Mouse (Mus musculus) megakaryocyte, embryonic 14.5 days (primary cell): ENCODE data around the gene Romo1. TPM values are rescaled to one million over a fixed set of nuclear protein-coding genes. Genes with fewer than 3 reads are reported as not detected.
"Not testable (repeated sequence)": the region's sequence is repeated elsewhere in the genome, so short reads cannot be mapped to it uniquely, and the experiment has no call there.

ENCODE experiments used
- H3K27me3 ChIP-seq: replicated peaks from 2 replicates; pipeline ENCODE3; 2012; ENCODE audit warnings: inconsistent platforms
- H3K36me3 ChIP-seq: replicated peaks from 2 replicates; pipeline ENCODE3; 2012; ENCODE audit warnings: low read length, inconsistent platforms, mixed read lengths
- H3K4me1 ChIP-seq: 2 replicates; pipeline ENCODE4 v1.6.1; 2012; ENCODE audit warnings: inconsistent platforms
- H3K4me3 ChIP-seq: replicated peaks from 2 replicates; pipeline ENCODE3; 2012; ENCODE audit warnings: moderate library complexity, mild to moderate bottlenecking, inconsistent platforms
- H3K9me3 ChIP-seq: 2 replicates; pipeline ENCODE4 v1.6.1; 2012; ENCODE audit warnings: inconsistent platforms
- FLI1 ChIP-seq: IDR thresholded peaks from 2 replicates; pipeline ENCODE4 v1.6.1; 2012; ENCODE audit warnings: low read length, inconsistent platforms, mixed read lengths
- GATA1 ChIP-seq: IDR thresholded peaks from 3 replicates; pipeline ENCODE4 v1.6.1; 2012; ENCODE audit warnings: mixed read lengths, low read length, inconsistent platforms, borderline replicate concordance
- polyA plus RNA-seq: library from polyadenylated mRNA; stranded (reverse); fragments of >175 nt; gene quantifications from 2 replicates; pipeline ENCODE4 v1.2.3, GENCODE M21; 2012; ENCODE audit warnings: low replicate concordance; ENCODE audit not compliant: insufficient read depth

Romo1 gene
- polyA plus RNA-seq, 1 experiment = 453 TPM

- H3K27me3 ChIP-seq = no peaks in the 10 kb centered on the region
- H3K36me3 ChIP-seq = peaks cover 44% of the 10 kb centered on the region
- H3K9me3 ChIP-seq = no peaks in the 10 kb centered on the region
- peak overlapping the region; percentile 98 for H3K4me3 ChIP-seq
- H3K4me1 ChIP-seq = peaks cover 35% of the 10 kb centered on the region
- TF ChIP-seq GATA1 = no peak
- no peak for TF ChIP-seq FLI1
Measured at GRCm38 (mm10) chr2:156179796-156180093, 35.9 kb downstream of the Romo1 start.

- no peak for TF ChIP-seq FLI1
- TF ChIP-seq GATA1 = no peak; the same call in 2 of the 3 replicates
- H3K27me3 ChIP-seq = no peaks in the 10 kb centered on the region
Measured at GRCm38 (mm10) chr2:156180094-156180821, 36.4 kb downstream of the Romo1 start, which contains the start of gene Rbm39. Gene Rbm39 (minus strand): TSS chr2:156180238.

GRCm38 (mm10) chr2:156180824-156181590 lies 37.2 kb downstream of the Romo1 start:
- no peaks in the 10 kb centered on the region for H3K27me3 ChIP-seq
- TF ChIP-seq GATA1 = no peak
- TF ChIP-seq FLI1 = no peak
- H3K9me3 ChIP-seq = no peaks in the 10 kb centered on the region
- peaks cover 44% of the 10 kb centered on the region for H3K4me1 ChIP-seq
- peaks cover 32% of the 10 kb centered on the region for H3K36me3 ChIP-seq
- peak overlapping the region; percentile 98 for H3K4me3 ChIP-seq

More at GRCm38 (mm10) chr2:156180094-156180821, 36.4 kb downstream of the Romo1 start, which contains the start of gene Rbm39:
- peaks cover 37% of the 10 kb centered on the region for H3K4me1 ChIP-seq
- H3K9me3 ChIP-seq = no peaks in the 10 kb centered on the region
- H3K36me3 ChIP-seq = peaks cover 39% of the 10 kb centered on the region
- H3K4me3 ChIP-seq = peak within 1 kb of the TSS; percentile 98

GRCm38 (mm10) chr2:156181592-156181991 lies 37.8 kb downstream of the Romo1 start:
- peak overlapping the region; percentile 72 for H3K4me3 ChIP-seq
- no peaks in the 10 kb centered on the region for H3K27me3 ChIP-seq
- peaks cover 26% of the 10 kb centered on the region for H3K36me3 ChIP-seq
- no peaks in the 10 kb centered on the region for H3K9me3 ChIP-seq
- no peak for TF ChIP-seq FLI1
- no peak for TF ChIP-seq GATA1
- H3K4me1 ChIP-seq = peaks cover 40% of the 10 kb centered on the region

GRCm38 (mm10) chr2:156189241-156189640 lies 45.4 kb downstream of the Romo1 start:
- H3K9me3 ChIP-seq, H3K36me3 ChIP-seq, H3K4me3 ChIP-seq, H3K27me3 ChIP-seq: not testable (repeated sequence)
- peaks cover 46% of the 10 kb centered on the region for H3K4me1 ChIP-seq

- Histone ChIP-seq H3K4me3 (peak overlapping the region; percentile 77), H3K27me3 (no peaks in the 10 kb centered on the region), H3K9me3 (no peaks in the 10 kb centered on the region), H3K36me3 (no peaks in the 10 kb centered on the region), H3K4me1 (peaks cover 50% of the 10 kb centered on the region)
- TF ChIP-seq FLI1 = no peak
- TF ChIP-seq GATA1 = no peak
Measured at GRCm38 (mm10) chr2:156190004-156190896, 46.4 kb downstream of the Romo1 start.

- H3K9me3 ChIP-seq = no peaks in the 10 kb centered on the region
- TF ChIP-seq GATA1 (no peak), FLI1 (no peak)
Measured at GRCm38 (mm10) chr2:156191540-156191939, 47.7 kb downstream of the Romo1 start.

GRCm38 (mm10) chr2:156192068-156192467 lies 48.2 kb downstream of the Romo1 start:
- TF ChIP-seq FLI1 (no peak), GATA1 (no peak)
- peaks cover 52% of the 10 kb centered on the region for H3K4me1 ChIP-seq
- no peaks in the 10 kb centered on the region for H3K36me3 ChIP-seq
- no peaks in the 10 kb centered on the region for H3K27me3 ChIP-seq
- H3K9me3 ChIP-seq = no peaks in the 10 kb centered on the region
- H3K4me3 ChIP-seq = no peak overlapping the region

More at GRCm38 (mm10) chr2:156191540-156191939, 47.7 kb downstream of the Romo1 start:
- Histone ChIP-seq H3K4me1 (peaks cover 52% of the 10 kb centered on the region), H3K27me3 (no peaks in the 10 kb centered on the region), H3K36me3 (no peaks in the 10 kb centered on the region), H3K4me3 (no peak overlapping the region)

- no peak for TF ChIP-seq GATA1
- no peak for TF ChIP-seq FLI1
- H3K4me3 ChIP-seq = no peak overlapping the region
- H3K36me3 ChIP-seq = no peaks in the 10 kb centered on the region
- no peaks in the 10 kb centered on the region for H3K9me3 ChIP-seq
- H3K27me3 ChIP-seq = no peaks in the 10 kb centered on the region
- H3K4me1 ChIP-seq = peaks cover 55% of the 10 kb centered on the region
Measured at GRCm38 (mm10) chr2:156193066-156193862, 49.4 kb downstream of the Romo1 start.
